Mouse (Mus musculus): ENCODE measurements around the gene Antxr2. TPM values are rescaled to one million over a fixed set of nuclear protein-coding genes. Genes with fewer than 3 reads are reported as not detected.

Gene Antxr2
- total RNA-seq (2021) = 1 to 10 TPM; 1.7 to 1.9 TPM

GRCm38 (mm10) chr5:98030902-98031641 lies at the start of gene Antxr2:
TSS of gene Antxr2 (minus strand) at chr5:98031043.
- DNase-seq (ENCODE audit: low spot score in 2 of 2) = peak; percentile 29 to 65
- intact Hi-C loops (cut with DNase I) = loop anchor here (5.0 kb wide), 1 partner anchor 136 kb away; the partner anchor contains the start of gene Prdm8

DNA sequence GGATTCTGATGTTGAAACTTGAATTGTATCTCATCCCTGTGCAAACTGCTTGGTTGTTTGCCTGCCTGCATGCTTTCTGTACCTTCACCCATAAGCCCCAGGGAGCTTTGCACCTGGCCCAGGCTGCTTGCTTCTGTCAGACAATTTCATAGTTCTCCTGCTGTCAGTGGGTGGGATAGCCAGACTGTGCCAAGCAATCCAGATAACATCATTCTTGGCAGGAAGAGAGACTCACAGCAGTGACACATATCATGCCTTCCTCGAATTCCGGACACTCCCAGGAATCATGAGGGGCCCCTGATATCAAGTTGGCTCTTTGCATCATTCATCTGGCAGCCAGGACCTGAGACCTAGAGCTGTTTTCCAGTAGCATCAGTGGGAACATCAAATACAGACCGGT lies 45.8 kb upstream of the Antxr2 start:
- intact Hi-C loops (cut with DNase I) = no loop called here
- peak in 1 of 2 experiments; percentile 18 for DNase-seq (ENCODE audit: low spot score in 2 of 2)

GRCm38 (mm10) chr5:98069191-98069590 lies 38.3 kb upstream of the Antxr2 start:
- intact Hi-C loops (cut with DNase I) = no loop called here
- no peak for DNase-seq (ENCODE audit: low spot score in 2 of 2)

DNA sequence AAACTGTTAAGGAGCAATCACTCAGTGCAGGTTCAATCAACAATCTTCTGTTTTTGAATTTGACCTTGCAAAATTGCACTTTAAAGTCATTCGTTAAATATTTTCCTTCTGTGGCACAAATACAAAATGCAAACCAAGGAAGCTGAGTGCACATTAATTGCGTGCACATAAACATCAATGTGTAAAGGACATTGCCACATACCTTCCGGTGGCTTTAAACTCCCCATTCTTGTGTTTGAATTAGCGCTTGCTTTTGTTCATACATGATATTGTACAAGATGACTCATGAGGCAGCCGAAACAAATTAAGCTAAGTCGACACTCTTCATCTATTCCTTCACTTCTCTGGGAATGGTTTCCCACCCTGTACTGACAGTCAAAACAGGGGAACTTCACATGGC lies 24.4 kb upstream of the Antxr2 start:
- intact Hi-C loops (cut with DNase I) = no loop called here

DNA sequence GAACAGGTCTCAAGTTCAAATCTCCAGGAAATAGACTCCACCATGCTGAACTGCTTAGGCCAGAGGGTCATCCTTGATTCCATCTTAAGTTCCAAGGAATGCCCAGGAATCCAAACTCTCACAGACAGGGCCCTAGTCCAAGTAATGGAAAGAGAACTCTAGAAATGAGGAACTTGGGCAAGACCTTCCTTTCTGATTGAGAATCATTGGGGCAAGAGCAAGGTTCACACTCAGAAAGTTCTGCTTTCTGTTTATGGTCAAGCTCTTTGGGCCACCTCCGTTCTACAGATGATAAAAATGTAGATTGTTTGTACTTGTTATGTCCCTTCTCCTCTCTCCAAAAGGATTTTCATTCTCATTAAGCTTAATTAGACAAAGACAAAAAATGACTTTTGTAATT lies 24.0 kb upstream of the Antxr2 start:
- intact Hi-C loops (cut with DNase I) = no loop called here
- DNase-seq (ENCODE audit: low spot score in 2 of 2) = no peak

More for the DNA sequence above, 24.4 kb upstream of the Antxr2 start:
- DNase-seq (ENCODE audit: low spot score in 2 of 2) = no peak

GRCm38 (mm10) chr5:98034928-98035327 lies 4.1 kb upstream of the Antxr2 start:
- intact Hi-C loops (cut with DNase I) = loop anchor here (5.0 kb wide), 1 partner anchor 132 kb away; the partner anchor contains the start of gene Prdm8
- no peak for DNase-seq (ENCODE audit: low spot score in 2 of 2)

- intact Hi-C loops (cut with DNase I) = loop anchor here (5.0 kb wide), 1 partner anchor 133 kb away; the partner anchor contains the start of gene Prdm8
These were observed 3.4 kb upstream of the Antxr2 start for GRCm38 (mm10) chr5:98034207-98034606.

DNA sequence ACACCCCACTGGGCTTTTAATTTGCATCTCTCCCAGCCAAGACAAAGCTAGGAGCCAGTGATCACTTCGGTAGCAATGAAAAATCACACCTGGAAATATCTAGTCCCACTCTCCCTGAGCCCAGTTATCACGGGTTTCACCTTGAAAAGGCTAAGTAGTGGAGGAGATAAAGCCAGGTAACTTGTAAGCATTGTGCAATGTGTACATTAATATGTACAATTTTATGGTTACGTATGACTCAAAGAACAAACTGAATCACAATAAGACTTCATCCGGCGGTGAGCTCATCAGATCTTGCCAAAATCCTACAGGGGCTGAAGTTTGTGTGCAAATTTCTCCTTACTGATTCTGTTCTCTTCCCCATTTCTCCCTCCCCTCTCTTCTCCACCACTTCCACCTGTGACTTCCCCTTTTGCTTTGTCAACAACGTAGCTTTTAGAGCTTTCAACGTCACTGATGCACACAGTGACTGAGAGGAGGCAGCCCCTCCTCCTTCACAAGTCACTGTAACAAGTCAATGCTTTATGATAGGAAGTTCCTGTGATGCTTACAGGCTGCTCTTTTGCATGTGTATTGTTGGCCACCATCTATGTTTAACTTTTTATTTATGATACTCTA lies 2.1 kb upstream of the Antxr2 start:
- intact Hi-C loops (cut with DNase I) = loop anchor here (5.0 kb wide), 1 partner anchor 134 kb away; the partner anchor contains the start of gene Prdm8
- no peak for DNase-seq (ENCODE audit: low spot score in 2 of 2)

More at GRCm38 (mm10) chr5:98034207-98034606, 3.4 kb upstream of the Antxr2 start:
- DNase-seq (ENCODE audit: low spot score in 2 of 2) = no peak

DNA sequence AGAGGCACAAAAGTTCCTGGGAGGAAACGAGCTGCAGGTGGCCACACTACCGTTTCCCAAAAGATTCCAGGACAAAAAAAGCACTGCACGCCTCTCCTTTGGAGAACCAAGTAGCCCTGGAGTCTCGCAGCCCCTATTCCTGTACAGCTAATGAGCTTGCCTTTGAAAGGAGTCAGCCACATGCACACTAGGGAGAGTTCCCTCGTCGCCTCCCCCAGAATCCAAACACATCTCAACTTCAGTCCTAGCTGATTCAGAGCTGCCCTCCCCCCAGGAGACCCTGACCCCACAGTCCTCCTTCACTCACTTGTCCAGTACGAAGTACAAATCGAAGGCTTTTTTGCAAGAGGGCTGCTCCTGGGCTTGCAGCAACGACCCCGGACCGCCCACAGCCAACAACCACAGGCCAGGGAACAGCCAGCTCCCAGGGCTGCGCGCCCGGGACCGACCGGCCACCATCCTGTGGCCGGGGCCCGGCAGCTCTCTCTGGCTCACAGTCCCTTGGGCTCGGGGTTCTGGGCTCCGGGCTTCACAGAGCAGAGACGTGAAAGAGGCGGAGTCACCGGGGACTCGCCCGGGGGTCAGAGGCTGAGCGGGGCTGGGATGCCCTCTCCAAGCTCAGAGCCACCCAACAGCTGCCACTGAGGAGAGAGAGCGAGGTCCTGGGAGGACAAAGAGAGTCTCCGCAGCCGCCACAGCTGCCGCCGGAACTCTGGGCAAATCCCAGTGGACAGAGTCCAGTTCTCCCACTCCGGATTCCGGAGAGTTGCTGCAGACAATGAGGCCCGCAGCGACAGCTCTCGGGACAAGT lies 547 bp downstream of the Antxr2 start:
- intact Hi-C loops (cut with DNase I) = loop anchor here (5.0 kb wide), 1 partner anchor 137 kb away; the partner anchor contains the start of gene Prdm8
- DNase-seq (ENCODE audit: low spot score in 2 of 2) = peak in 1 of 2 experiments; percentile 30

DNA sequence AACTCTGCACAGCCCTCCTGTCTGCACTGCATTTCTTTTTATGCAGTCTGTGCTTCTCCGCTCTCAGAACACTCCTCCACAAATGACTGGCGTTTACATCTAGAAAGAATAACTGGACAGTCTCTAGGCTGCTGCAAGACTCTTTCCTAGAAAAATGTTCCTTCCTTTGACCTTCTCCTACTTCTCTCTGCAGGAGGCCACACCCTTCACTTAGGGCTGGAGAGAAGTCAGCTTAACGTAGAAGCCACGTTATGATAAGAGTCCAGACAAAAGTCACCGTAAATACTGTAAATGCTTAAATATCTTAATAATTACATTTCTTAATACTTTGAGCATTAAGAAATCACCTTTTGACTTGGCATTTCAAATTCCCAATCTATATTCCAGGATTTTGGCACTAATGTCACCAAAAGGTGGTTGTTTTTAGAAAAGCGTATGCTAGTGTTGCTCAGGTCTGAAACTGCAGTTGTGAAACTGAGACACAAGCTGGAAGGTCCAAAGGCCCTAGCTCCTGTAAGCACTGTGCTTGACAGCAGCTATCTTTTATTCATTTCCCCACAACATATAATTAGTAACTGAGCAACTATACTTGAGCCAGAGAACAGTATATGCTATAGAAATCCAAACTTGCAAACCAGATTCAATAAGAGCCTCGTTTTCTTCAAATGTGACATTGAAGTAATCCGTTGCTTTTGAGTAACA lies 3.0 kb downstream of the Antxr2 start:
- DNase-seq (ENCODE audit: low spot score in 2 of 2) = peak in 1 of 2 experiments; percentile 19
- intact Hi-C loops (cut with DNase I) = no loop called here

GRCm38 (mm10) chr5:98025921-98026320 lies 4.9 kb downstream of the Antxr2 start:
- intact Hi-C loops (cut with DNase I) = no loop called here
- no peak for DNase-seq (ENCODE audit: low spot score in 2 of 2)

GRCm38 (mm10) chr5:98024545-98024944 lies 6.3 kb downstream of the Antxr2 start:
- intact Hi-C loops (cut with DNase I) = no loop called here
- DNase-seq (ENCODE audit: low spot score in 2 of 2) = no peak

- intact Hi-C loops (cut with DNase I) = no loop called here
- DNase-seq (ENCODE audit: low spot score in 2 of 2) = no peak
These were observed 9.3 kb downstream of the Antxr2 start for GRCm38 (mm10) chr5:98021518-98021917.

DNA sequence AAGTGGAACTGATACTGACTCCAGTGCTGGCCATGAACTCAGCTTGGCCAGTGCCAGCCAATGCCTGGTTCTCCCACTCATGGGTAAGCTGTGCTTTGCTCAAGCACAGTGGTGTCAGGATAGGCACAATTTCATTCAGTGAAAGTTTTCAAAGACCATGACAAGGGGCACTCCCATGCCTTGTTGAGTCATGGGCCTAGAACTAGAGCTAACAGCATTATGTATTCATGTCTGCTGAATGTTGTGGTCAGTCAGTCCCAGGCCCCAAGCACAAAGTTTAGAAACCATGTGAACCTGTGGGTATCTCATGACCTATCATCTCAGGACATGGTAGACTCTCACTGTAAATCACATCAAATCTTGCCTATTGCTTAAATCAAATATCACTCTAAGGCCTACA lies 10.2 kb downstream of the Antxr2 start:
- DNase-seq (ENCODE audit: low spot score in 2 of 2) = no peak
- intact Hi-C loops (cut with DNase I) = no loop called here

- intact Hi-C loops (cut with DNase I) = no loop called here
- DNase-seq (ENCODE audit: low spot score in 2 of 2) = no peak
These were observed 11.4 kb downstream of the Antxr2 start for GRCm38 (mm10) chr5:98019396-98019795.

- no peak for DNase-seq (ENCODE audit: low spot score in 2 of 2)
These were observed 12.7 kb downstream of the Antxr2 start for GRCm38 (mm10) chr5:98018162-98018561.

DNA sequence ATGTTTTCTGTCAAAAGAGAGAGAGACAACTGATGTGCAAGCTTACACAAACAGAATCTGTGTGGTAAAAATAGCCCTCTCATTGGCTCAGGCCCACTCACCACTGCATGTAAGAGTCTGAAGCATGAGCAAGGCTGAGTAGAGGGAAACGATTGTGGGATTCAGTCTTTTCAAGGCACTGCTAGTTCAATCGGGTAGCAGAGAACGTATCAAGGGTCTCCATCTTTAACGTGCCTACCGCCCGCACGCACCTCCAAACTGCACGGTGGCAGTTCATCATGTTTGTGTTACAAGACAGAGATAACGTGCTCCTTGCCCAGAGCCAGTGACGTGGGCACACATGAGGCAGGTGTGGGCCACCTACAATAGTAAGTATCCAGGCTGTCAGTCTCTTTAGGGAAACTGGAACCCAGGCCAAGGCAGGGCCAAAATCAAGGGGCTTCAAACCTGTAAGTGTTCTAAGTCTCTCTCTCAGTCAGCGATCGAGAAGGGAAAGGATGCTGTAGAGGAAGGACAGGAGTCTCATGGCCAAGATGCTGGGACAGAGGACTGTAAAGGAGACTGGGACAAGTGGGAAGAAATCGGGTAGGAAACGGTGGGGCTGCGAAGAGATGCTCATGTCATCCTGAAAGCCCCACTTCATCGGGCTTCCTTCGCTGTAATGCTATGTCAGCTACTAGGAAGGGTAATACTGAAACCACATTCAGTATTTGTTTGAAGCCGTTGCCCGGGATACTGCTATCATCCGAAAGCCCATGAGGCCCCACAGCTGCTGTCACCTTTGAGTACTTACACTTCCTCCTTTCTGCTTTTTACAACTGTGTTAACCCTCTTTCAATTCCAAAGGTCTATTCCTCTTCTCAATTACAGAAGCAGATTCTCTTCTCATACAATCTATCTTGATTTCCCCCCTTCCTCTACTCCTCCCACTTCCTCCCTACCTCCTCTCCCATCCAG lies 14.3 kb downstream of the Antxr2 start:
- no peak for DNase-seq (ENCODE audit: low spot score in 2 of 2)
- intact Hi-C loops (cut with DNase I) = no loop called here

More at GRCm38 (mm10) chr5:98018162-98018561, 12.7 kb downstream of the Antxr2 start:
- intact Hi-C loops (cut with DNase I) = no loop called here

DNA sequence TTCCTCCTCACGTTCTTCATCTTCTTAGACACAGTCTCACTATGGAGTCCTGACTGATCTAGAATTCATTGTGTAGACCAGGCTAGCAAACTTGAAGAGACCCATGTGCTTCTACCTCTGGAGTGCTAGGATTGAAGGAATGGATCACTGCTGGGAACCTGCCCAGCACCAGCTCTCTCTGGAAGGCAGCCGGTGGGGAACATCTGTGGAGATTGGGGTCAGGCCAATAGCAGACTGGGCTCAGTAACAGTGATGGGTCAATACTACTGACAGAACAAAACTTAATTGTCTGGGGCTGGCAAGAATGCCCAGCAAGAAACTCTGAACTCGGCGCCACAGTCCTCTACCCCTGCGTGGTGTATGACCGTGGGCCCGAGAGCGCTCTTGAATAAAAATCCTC lies 25.1 kb downstream of the Antxr2 start:
- DNase-seq (ENCODE audit: low spot score in 2 of 2) = no peak
- intact Hi-C loops (cut with DNase I) = no loop called here
